Mouse (Mus musculus): Measurements from ENCODE around the gene Hs1bp3. TPM values are rescaled to one million over a fixed set of nuclear protein-coding genes. Genes with fewer than 3 reads are reported as not detected.

Hs1bp3 gene
- 9.9 and 11.5 TPM in 2 replicates for polyA plus RNA-seq (2012; rRNA removed)

DNA sequence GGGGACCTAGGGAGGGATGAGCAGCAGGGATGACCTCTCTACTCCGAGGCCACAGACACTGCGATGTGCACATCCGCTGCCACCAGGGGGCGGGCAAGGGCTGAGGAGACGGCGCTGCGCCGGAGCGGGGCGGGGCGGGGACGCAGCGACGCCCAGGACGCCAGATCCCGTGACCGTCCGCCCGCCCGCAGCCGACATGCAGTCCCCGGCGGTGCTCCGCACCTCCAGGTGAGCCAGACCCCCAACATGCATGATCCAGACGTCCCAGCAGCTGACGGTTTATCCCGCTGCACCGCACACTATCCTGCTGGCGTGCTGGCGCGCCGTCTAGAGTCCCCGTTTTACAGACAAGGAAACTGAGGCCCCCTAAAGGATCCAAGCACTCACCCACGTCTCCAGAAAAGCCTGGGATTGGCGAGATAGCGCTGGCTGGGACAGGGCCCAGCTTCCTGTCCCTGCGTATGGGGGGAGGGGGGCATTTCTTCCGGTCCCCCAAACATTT, at the start of gene Hs1bp3:
Hs1bp3 (plus strand) TSS at position 163 of the 502 bp plus-strand sequence.

DNA sequence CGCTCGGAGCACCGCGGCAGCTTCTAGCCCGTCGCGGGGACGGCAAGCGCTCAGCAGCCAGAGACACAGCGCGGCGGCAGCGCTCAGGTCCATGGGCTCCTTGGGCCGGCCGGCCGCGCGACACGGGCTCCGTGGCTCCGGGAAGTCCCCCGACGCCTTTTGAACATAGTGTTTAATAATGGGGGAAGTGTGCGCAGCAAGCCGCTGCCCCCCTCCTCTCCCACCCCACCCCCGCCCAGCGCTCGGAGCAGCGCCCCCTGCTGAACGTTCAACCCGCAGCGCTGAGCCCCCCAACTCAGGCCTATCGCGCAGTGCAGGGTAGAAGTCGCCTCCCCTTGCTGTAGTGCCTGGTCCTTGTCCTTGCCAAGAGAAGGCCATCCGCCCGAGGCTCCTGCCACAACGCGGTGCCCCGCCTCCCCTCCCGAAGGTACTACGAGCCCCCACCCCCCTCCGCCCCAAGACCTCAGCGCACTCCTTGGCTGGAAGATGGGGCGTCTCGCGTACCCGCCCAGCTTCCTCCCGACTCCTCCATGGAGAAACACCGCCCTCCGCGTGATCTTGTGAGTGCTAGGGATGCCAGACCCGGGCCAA, 11.3 kb upstream of the Hs1bp3 start, which contains the start of gene Gdf7:
Gdf7 (minus strand) TSS at position 114 of the 591 bp plus-strand sequence.

Other genes starting within 250 kb of the Hs1bp3 start
- 42.6 and 47.0 TPM in 2 replicates for gene Ldah, start 105.3 kb upstream of the Hs1bp3 start, polyA plus RNA-seq (2012; rRNA removed)
- 0.36 and 0.91 TPM in 2 replicates for gene Gdf7, start 11.5 kb upstream of the Hs1bp3 start, polyA plus RNA-seq (2012; rRNA removed)
- 198 and 211 TPM in 2 replicates for gene Rhob, start 186.6 kb downstream of the Hs1bp3 start, polyA plus RNA-seq (2012; rRNA removed)